Mouse (Mus musculus): ENCODE results near the gene Fancd2. TPM values are rescaled to one million over a fixed set of nuclear protein-coding genes. Genes with fewer than 3 reads are reported as not detected.
A peak's percentile ranks its signal among the peaks of the same experiment; 100 is the strongest.

Fancd2 gene
- total and polyA plus RNA-seq, 3 experiments, result 0.18 to 0.61 TPM; not detected in 1

DNA sequence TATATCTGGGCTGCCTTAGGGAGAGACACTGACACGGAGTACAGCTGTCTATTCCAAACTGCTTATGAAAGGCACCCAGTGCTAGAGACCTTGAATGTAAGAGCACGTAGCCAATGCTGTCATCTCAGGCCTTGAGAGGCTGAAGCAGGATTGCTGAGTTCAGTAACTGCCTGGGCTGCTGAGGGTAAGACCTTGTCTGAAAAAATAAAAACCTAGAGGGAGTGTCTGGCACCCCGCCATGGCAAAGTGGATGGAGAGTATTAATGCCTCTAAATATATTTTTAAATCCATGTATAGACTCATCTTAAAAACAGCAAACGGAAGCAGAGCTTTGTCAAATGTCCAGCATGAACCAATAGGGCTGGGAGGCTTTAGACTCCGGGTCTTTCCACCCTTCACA lies 68.4 kb downstream of the Fancd2 start:
- Histone ChIP-seq H3K27ac (no peak overlapping the region), H3K4me1 (ENCODE audit: control insufficient read depth, insufficient read depth, low read length) (no peaks in the 10 kb centered on the region), H3K9ac (ENCODE audit: low read depth, low read length) (no peak overlapping the region), H3K27me3 (ENCODE audit: control insufficient read depth, insufficient read depth, low read length) (no peaks in the 10 kb centered on the region), H3K4me3 (no peak overlapping the region), H3K79me2 (replicated peaks; ENCODE audit: control insufficient read depth, insufficient read depth, low read length) (no peaks in the 10 kb centered on the region), H3K36me3 (ENCODE audit: control insufficient read depth, insufficient read depth, low read length) (no peaks in the 10 kb centered on the region)
- 64% methylated on average over 5 of the region's 5 CpGs for WGBS
- intact Hi-C loops (cut with DNase I), result loop anchor here (5.0 kb wide), 1 partner anchor 68 kb away; the partner anchor contains the start of genes Emc3 and Fancd2
- DNase-seq, result no peak
- TF ChIP-seq EP300 (IDR thresholded peaks at IDR 0.05; ENCODE audit: insufficient read depth, low read depth, low read length) (no peak), CTCF (IDR thresholded peaks at IDR 0.05) (no peak), POLR2A (IDR thresholded peaks at IDR 0.05; ENCODE audit: insufficient read depth, low read depth, low read length) (no peak)

DNA sequence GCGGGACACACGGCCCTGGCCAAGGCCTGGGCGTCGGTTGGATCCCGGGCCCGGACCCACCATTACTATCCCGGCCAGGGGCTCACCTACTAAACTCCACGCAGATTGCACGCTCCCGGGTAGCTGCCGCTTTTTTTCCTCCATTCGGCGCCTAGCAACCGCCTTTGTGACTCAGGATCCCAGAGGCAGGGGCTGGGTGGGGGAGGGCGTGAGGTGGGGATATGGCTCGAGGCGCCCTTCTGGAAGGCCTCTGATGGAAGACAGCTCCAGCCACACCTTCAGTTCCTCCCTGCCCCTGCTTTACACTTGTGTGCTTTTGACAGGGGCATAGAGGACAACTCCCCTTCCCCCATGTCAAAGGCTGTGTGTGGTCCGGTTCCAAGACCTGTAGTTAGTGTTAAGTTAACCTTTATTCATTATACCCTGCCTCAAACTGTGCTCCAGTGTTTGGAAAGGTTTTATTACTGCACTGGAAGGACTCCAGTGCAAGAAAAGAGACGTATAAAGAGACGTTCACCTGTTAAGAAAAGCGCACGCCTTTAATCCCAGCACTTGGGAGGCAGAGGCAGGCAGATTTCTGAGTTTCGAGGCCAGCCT lies 69.2 kb downstream of the Fancd2 start, which contains the start of gene Fancd2os:
Gene Fancd2os, minus strand, starts transcription at position 173 of the 597 bp plus-strand sequence.
- 63% methylated on average over 23 of the region's 23 CpGs for WGBS
- Histone ChIP-seq H3K27me3 (ENCODE audit: control insufficient read depth, insufficient read depth, low read length) (no peaks in the 10 kb centered on the region), H3K27ac (no peak within 1 kb of the TSS), H3K4me1 (ENCODE audit: control insufficient read depth, insufficient read depth, low read length) (no peaks in the 10 kb centered on the region), H3K9ac (ENCODE audit: low read depth, low read length) (no peak within 1 kb of the TSS), H3K4me3 (no peak within 1 kb of the TSS), H3K36me3 (ENCODE audit: control insufficient read depth, insufficient read depth, low read length) (no peaks in the 10 kb centered on the region), H3K79me2 (replicated peaks; ENCODE audit: control insufficient read depth, insufficient read depth, low read length) (0 out of 2 replicates have a peak, but pooled peaks cover 2% of the 10 kb centered on the region)
- intact Hi-C loops (cut with DNase I), result loop anchor here (5.0 kb wide), 1 partner anchor 68 kb away; the partner anchor contains the start of genes Emc3 and Fancd2
- DNase-seq, result no peak
- TF ChIP-seq EP300 (IDR thresholded peaks at IDR 0.05; ENCODE audit: insufficient read depth, low read depth, low read length) (no peak), CTCF (IDR thresholded peaks at IDR 0.05) (no peak), POLR2A (IDR thresholded peaks at IDR 0.05; ENCODE audit: insufficient read depth, low read depth, low read length) (no peak)

GRCm38 (mm10) chr6:113602821-113603220 lies 71.3 kb downstream of the Fancd2 start:
- Histone ChIP-seq H3K4me1 (ENCODE audit: control insufficient read depth, insufficient read depth, low read length) (peaks cover 4% of the 10 kb centered on the region), H3K79me2 (replicated peaks; ENCODE audit: control insufficient read depth, insufficient read depth, low read length) (peaks cover 5% of the 10 kb centered on the region), H3K9ac (ENCODE audit: low read depth, low read length) (no peak overlapping the region), H3K27ac (no peak overlapping the region), H3K4me3 (no peak overlapping the region), H3K36me3 (ENCODE audit: control insufficient read depth, insufficient read depth, low read length) (0 out of 2 replicates have a peak, but pooled peaks cover 2% of the 10 kb centered on the region), H3K27me3 (ENCODE audit: control insufficient read depth, insufficient read depth, low read length) (no peaks in the 10 kb centered on the region)
- TF ChIP-seq CTCF (IDR thresholded peaks at IDR 0.05) (no peak), EP300 (IDR thresholded peaks at IDR 0.05; ENCODE audit: insufficient read depth, low read depth, low read length) (no peak), POLR2A (IDR thresholded peaks at IDR 0.05; ENCODE audit: insufficient read depth, low read depth, low read length) (no peak)
- intact Hi-C loops (cut with DNase I), result loop anchor here (5.0 kb wide), 1 partner anchor 71 kb away; the partner anchor contains the start of genes Emc3 and Fancd2
- 91% methylated on average over 6 of the region's 6 CpGs for WGBS
- DNase-seq, result no peak

- peak overlapping the region; percentile 94 for H3K27ac ChIP-seq
- WGBS, result 59% methylated on average over 12 of the region's 12 CpGs
Measured at GRCm38 (mm10) chr6:113603993-113604392, 72.5 kb downstream of the Fancd2 start.

GRCm38 (mm10) chr6:113604432-113605223 lies 73.1 kb downstream of the Fancd2 start, which contains the start of gene Brk1:
Gene Brk1, plus strand, starts transcription at chr6:113604772.
- Histone ChIP-seq H3K36me3 (ENCODE audit: control insufficient read depth, insufficient read depth, low read length) (0 out of 2 replicates have a peak, but pooled peaks cover 2% of the 10 kb centered on the region), H3K4me3 (peak within 1 kb of the TSS; percentile 87), H3K79me2 (replicated peaks; ENCODE audit: control insufficient read depth, insufficient read depth, low read length) (peaks cover 5% of the 10 kb centered on the region), H3K27ac (peak within 1 kb of the TSS; percentile 94), H3K27me3 (ENCODE audit: control insufficient read depth, insufficient read depth, low read length) (no peaks in the 10 kb centered on the region), H3K4me1 (ENCODE audit: control insufficient read depth, insufficient read depth, low read length) (peaks cover 4% of the 10 kb centered on the region), H3K9ac (ENCODE audit: low read depth, low read length) (peak within 1 kb of the TSS; percentile 93)
- WGBS, result under 1% methylated on average over 65 of the region's 65 CpGs
- peak; percentile 92 to 93 for DNase-seq
- intact Hi-C loops (cut with DNase I), result loop anchor here (1.0 to 5.0 kb wide), 3 partner anchors 20 to 121 kb away; partner anchors contain the start of genes Creld1, Emc3 and Fancd2
- TF ChIP-seq EP300 (IDR thresholded peaks at IDR 0.05; ENCODE audit: insufficient read depth, low read depth, low read length), result 0 out of 2 replicates have a peak, but pooled peaks have one; percentile 20
- peak; percentile 71 for TF ChIP-seq POLR2A (IDR thresholded peaks at IDR 0.05; ENCODE audit: insufficient read depth, low read depth, low read length)
- peak; percentile 75 for TF ChIP-seq CTCF (IDR thresholded peaks at IDR 0.05)

More at GRCm38 (mm10) chr6:113603993-113604392, 72.5 kb downstream of the Fancd2 start:
- no peak for TF ChIP-seq EP300 (IDR thresholded peaks at IDR 0.05; ENCODE audit: insufficient read depth, low read depth, low read length)
- no peak for TF ChIP-seq CTCF (IDR thresholded peaks at IDR 0.05)
- TF ChIP-seq POLR2A (IDR thresholded peaks at IDR 0.05; ENCODE audit: insufficient read depth, low read depth, low read length), result no peak
- H3K79me2 ChIP-seq (replicated peaks; ENCODE audit: control insufficient read depth, insufficient read depth, low read length), result peaks cover 5% of the 10 kb centered on the region
- peak overlapping the region; percentile 73 for H3K9ac ChIP-seq (ENCODE audit: low read depth, low read length)
- peaks cover 4% of the 10 kb centered on the region for H3K4me1 ChIP-seq (ENCODE audit: control insufficient read depth, insufficient read depth, low read length)
- 0 out of 2 replicates have a peak, but pooled peaks cover 2% of the 10 kb centered on the region for H3K36me3 ChIP-seq (ENCODE audit: control insufficient read depth, insufficient read depth, low read length)
- H3K27me3 ChIP-seq (ENCODE audit: control insufficient read depth, insufficient read depth, low read length), result no peaks in the 10 kb centered on the region
- peak overlapping the region; percentile 87 for H3K4me3 ChIP-seq
- DNase-seq, result no peak
- intact Hi-C loops (cut with DNase I), result loop anchor here (1.0 to 5.0 kb wide), 3 partner anchors 20 to 121 kb away; partner anchors contain the start of genes Creld1, Emc3 and Fancd2
